Mouse (Mus musculus) lung, adult 2 months (tissue): ENCODE data around the gene Stim2. TPM values are rescaled to one million over a fixed set of nuclear protein-coding genes. Genes with fewer than 3 reads are reported as not detected.

Experiments used
- DNase-seq: peaks from one replicate; pipeline ENCODE4 v3.0.0; 2022
- H3K4me1 ChIP-seq: fragments of 200-500 bp; 2 replicates; pipeline ENCODE4 v1.6.1; 2011; ENCODE audit warnings: low read length; ENCODE audit not compliant: control insufficient read depth, insufficient read depth
- H3K4me3 ChIP-seq: fragments of 200-500 bp; replicated peaks from 2 replicates; pipeline ENCODE3; 2011; ENCODE audit warnings: low read depth, mild to moderate bottlenecking, control low read depth, low read length; ENCODE audit errors: extremely low read depth
- CTCF ChIP-seq: fragments of 200-500 bp; IDR thresholded peaks from 2 replicates; pipeline ENCODE4 v1.5.1; 2011; ENCODE audit warnings: mild to moderate bottlenecking, low read length, control low read depth; ENCODE audit not compliant: insufficient read depth
- POLR2A ChIP-seq: fragments of 200-500 bp; IDR thresholded peaks from 2 replicates; pipeline ENCODE4 v1.6.1; 2011; ENCODE audit warnings: low read depth, mild to moderate bottlenecking, control low read depth, low read length, borderline replicate concordance; ENCODE audit errors: extremely low read depth
- WGBS: fragments of 180-500 bp; shearing (Covaris S2); methylation state at CpG from one replicate; pipeline ENCODE4 v1.1.7; 2018; 5-methylcytosine and 5-hydroxymethylcytosine counted together
- polyA plus RNA-seq: library from polyadenylated mRNA; depleted of rRNA; stranded (reverse); fragments of >200 nt; gene quantifications from 2 replicates; pipeline ENCODE4 v1.2.3, GENCODE M21; 2012; rRNA removed

The Stim2 gene
- 34.2 and 38.7 TPM in 2 replicates for polyA plus RNA-seq

DNA sequence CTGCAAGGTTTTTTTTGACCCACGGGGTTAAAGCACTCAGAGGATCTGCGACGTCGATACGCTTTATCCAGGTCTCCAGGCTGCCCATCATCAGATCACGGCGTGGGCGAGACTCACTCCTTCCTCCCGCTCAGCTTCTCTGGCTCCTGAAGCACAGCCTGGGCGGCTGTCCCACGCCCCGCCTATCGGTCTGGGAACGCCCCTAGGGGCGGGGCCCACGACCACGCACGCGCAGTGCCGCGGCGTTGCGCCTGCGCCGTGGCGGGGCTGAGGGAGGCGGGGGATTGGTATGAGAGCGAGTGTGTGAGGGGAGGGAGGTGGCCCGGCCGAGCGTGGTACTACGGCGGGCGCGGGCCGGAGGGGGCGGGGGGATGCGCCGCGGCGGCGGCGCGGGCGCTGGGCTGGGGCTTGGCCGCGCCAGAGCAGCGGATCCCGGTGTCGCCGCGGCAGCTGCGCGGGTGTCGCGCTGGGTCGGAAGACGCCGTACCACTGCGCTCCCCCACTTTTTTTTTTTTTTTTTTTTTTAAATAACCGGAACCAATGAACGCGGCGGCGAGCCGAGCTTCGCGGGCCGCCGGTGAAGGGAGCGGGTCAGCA is at the start of gene Stim2:
Gene Stim2 (plus strand): TSS at position 354 of the 597 bp plus-strand sequence.
- DNase-seq = peak; percentile 95
- Histone ChIP-seq H3K4me3 (peak within 1 kb of the TSS; percentile 91), H3K4me1 (peaks cover 2% of the 10 kb centered on the region)
- under 1% methylated on average over 70 of the region's 71 CpGs for WGBS
- TF ChIP-seq CTCF (no peak), POLR2A (peak; percentile 91; the same call in 1 of the 2 replicates)

GRCm38 (mm10) chr5:53948606-53949266 is 49.6 kb upstream of the Stim2 start:
- 41% methylated on average over 8 of the region's 8 CpGs for WGBS
- TF ChIP-seq CTCF (no peak), POLR2A (no peak)
- no peak overlapping the region for H3K4me3 ChIP-seq
- peak; percentile 51 for DNase-seq
- peaks cover 12% of the 10 kb centered on the region for H3K4me1 ChIP-seq

DNA sequence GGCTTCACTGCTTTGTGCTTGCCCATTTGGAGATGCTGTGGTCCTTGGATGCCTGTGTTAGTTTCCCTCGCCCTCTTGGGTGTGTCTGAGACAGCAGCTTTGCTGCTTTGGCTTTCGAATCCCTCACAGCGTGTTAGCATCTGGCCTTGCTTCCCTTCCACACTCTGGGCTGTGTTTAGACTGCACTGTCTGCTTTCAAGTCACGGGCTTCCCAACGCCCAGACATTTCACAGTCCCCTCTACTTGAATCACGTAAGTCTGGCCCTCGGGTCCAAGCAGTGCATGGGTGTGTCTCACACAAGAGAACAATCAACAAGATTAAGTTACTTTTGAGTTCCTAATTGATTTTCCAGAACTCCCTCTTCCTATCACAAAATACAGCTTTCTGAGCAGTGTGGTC is 48.1 kb upstream of the Stim2 start:
- WGBS = 41% methylated on average over 7 of the region's 7 CpGs
- no peak overlapping the region for H3K4me3 ChIP-seq
- no peak for TF ChIP-seq POLR2A
- no peak for DNase-seq
- H3K4me1 ChIP-seq = peaks cover 12% of the 10 kb centered on the region

- DNase-seq = no peak
- Histone ChIP-seq H3K4me3 (no peak overlapping the region), H3K4me1 (peaks cover 9% of the 10 kb centered on the region)
- TF ChIP-seq CTCF = no peak
- TF ChIP-seq POLR2A = no peak
Observed at GRCm38 (mm10) chr5:53953216-53953615, 45.1 kb upstream of the Stim2 start.

GRCm38 (mm10) chr5:53953797-53954196 is 44.5 kb upstream of the Stim2 start:
- TF ChIP-seq CTCF = no peak
- no peak for TF ChIP-seq POLR2A
- no peak for DNase-seq
- Histone ChIP-seq H3K4me3 (no peak overlapping the region), H3K4me1 (peaks cover 9% of the 10 kb centered on the region)
- 88% methylated on average over 2 of the region's 2 CpGs for WGBS

- no peak for DNase-seq
Observed at GRCm38 (mm10) chr5:53955966-53956365, 42.3 kb upstream of the Stim2 start.

GRCm38 (mm10) chr5:53956396-53957314 is 41.6 kb upstream of the Stim2 start:
- H3K4me3 ChIP-seq = no peak overlapping the region
- peaks cover 7% of the 10 kb centered on the region for H3K4me1 ChIP-seq
- DNase-seq = no peak
- TF ChIP-seq POLR2A (no peak), CTCF (no peak)
- 81% methylated on average over 19 of the region's 19 CpGs for WGBS

More at GRCm38 (mm10) chr5:53955966-53956365, 42.3 kb upstream of the Stim2 start:
- Histone ChIP-seq H3K4me1 (peaks cover 7% of the 10 kb centered on the region), H3K4me3 (no peak overlapping the region)
- TF ChIP-seq CTCF (no peak), POLR2A (no peak)
- 72% methylated on average over 2 of the region's 2 CpGs for WGBS

DNA sequence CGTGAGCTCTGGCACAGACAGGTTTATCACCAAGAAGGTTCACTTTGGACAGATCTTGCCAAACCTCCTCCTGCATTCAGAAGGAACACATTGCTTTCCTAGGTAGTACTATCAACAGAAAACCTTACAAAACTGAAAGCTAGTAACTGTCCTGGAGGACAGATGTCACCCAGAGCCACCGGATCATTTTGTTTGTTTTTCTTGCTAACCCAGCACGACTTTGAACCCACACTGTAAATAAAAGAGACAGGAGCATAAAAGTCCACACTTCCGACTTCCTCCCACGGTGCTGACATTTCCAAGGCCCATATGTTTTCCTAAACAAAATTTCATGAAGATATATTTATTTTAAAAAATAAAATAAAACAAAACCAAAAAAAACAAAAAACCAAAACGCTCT is 41.0 kb upstream of the Stim2 start:
- H3K4me1 ChIP-seq = peaks cover 7% of the 10 kb centered on the region
- no peak for DNase-seq
- WGBS = 40% methylated on average over 6 of the region's 6 CpGs
- no peak overlapping the region for H3K4me3 ChIP-seq
- TF ChIP-seq POLR2A = no peak
- no peak for TF ChIP-seq CTCF

GRCm38 (mm10) chr5:53961229-53961628 is 37.1 kb upstream of the Stim2 start:
- peak; percentile 30 for DNase-seq
- peaks cover 10% of the 10 kb centered on the region for H3K4me1 ChIP-seq
- no peak for TF ChIP-seq POLR2A
- TF ChIP-seq CTCF = no peak
- H3K4me3 ChIP-seq = no peak overlapping the region
- 23% methylated on average over 5 of the region's 5 CpGs for WGBS

DNA sequence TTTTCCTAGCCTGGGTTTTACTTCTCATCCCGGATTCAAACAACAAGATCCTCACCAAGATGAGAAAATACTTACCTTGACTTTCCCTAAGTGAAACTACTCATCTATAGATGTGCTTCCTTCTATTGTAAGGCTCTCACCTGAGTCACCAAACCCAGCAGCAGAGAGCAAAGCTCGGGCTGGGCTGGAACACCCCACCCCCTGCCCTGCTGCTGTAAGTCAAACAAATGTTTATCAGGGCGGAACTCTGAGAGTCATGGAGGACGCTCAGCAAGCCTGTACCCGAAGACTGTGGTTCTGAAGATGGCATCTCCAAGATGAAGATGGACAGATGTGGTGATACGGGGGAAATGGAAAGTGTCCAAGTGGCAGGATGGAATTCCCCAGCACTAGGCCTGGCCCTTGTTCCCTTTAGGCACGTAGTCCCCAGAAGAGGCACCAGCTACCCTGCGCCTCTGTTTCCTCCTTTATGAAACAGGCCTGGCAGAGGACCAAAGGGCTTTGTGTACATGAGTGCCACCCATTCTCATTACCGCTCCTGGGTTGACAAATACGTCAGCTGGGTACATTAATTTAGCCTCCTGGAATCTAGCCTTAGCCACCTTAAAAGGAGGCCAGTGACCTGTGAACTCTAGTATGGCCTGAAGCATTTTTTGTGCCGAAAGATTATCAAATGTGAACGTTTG is 36.3 kb upstream of the Stim2 start:
- TF ChIP-seq CTCF = no peak
- TF ChIP-seq POLR2A = no peak
- Histone ChIP-seq H3K4me3 (no peak overlapping the region), H3K4me1 (peaks cover 8% of the 10 kb centered on the region)
- 35% methylated on average over 12 of the region's 12 CpGs for WGBS
- peak; percentile 53 for DNase-seq
